Mouse (Mus musculus): ENCODE data around the gene Shf. TPM values are rescaled to one million over a fixed set of nuclear protein-coding genes. Genes with fewer than 3 reads are reported as not detected.

Shf gene
- polyA plus RNA-seq, 1 experiment from 2014 or later: 11.7 TPM

DNA sequence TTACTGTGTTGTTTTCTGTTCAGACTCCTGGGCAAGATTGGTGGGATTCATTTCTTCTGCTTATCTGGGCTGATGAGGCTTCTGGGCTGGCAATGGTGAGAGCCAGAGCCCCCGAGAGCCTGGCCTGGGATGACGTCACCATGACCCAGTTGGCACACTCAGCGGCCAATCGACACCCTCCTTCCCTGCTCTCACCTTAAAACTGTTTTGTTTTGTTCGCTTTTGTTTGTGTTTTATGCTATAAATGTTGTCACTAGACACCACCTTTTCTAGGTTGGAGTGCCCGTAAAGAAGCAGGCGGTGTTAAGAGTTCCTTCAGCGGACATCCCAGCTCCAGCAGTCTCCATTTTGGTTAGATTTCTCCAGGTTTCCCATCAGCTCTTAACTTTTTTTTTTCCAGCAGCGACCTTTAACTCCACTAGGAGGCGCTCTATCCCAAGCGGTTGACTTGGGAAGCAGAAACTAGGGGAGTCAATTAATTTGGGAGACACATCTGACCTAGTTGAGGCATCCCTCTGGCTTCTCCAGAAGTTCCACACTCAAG is 11.9 kb upstream of the Shf start:
- no peak overlapping the region for H3K27ac ChIP-seq (ENCODE audit: low read depth, low read length)
- peak overlapping the region; percentile 19 for H3K4me2 ChIP-seq (replicated peaks; ENCODE audit: low read depth, low read length)
- H3K27me3 ChIP-seq (ENCODE audit: control insufficient read depth, insufficient read depth, low read length): no peaks in the 10 kb centered on the region
- no peak overlapping the region for H3K9ac ChIP-seq (ENCODE audit: low read depth, low read length)
- H3K4me1 ChIP-seq (replicated peaks; ENCODE audit: control insufficient read depth, insufficient read depth, low read length): no peaks in the 10 kb centered on the region
- DNase-seq (ENCODE audit: low spot score) (peak; percentile 79), ATAC-seq (ENCODE audit: low FRiP score) (no peak)
- no peaks in the 10 kb centered on the region for H3K9me3 ChIP-seq (ENCODE audit: control insufficient read depth, low read length)
- WGBS: 11% methylated on average over 11 of the region's 11 CpGs
- H3K36me3 ChIP-seq (ENCODE audit: control insufficient read depth, insufficient read depth, low read length): no peaks in the 10 kb centered on the region
- no peak overlapping the region for H3K4me3 ChIP-seq (ENCODE audit: low read depth, low read length)

- Histone ChIP-seq H3K4me2 (replicated peaks; ENCODE audit: low read depth, low read length) (no peak overlapping the region), H3K27ac (ENCODE audit: low read depth, low read length) (no peak overlapping the region), H3K9ac (ENCODE audit: low read depth, low read length) (no peak overlapping the region), H3K4me1 (replicated peaks; ENCODE audit: control insufficient read depth, insufficient read depth, low read length) (no peaks in the 10 kb centered on the region), H3K36me3 (ENCODE audit: control insufficient read depth, insufficient read depth, low read length) (no peaks in the 10 kb centered on the region), H3K9me3 (ENCODE audit: control insufficient read depth, low read length) (no peaks in the 10 kb centered on the region), H3K4me3 (ENCODE audit: low read depth, low read length) (no peak overlapping the region), H3K27me3 (ENCODE audit: control insufficient read depth, insufficient read depth, low read length) (no peaks in the 10 kb centered on the region)
- DNase-seq (ENCODE audit: low spot score) (no peak), ATAC-seq (ENCODE audit: low FRiP score) (no peak)
- 46% methylated on average over 2 of the region's 2 CpGs for WGBS
Measured at GRCm38 (mm10) chr2:122379292-122379650, 10.3 kb upstream of the Shf start.

- 18% methylated on average over 8 of the region's 8 CpGs for WGBS
Measured at GRCm38 (mm10) chr2:122378421-122379291, 9.7 kb upstream of the Shf start.

GRCm38 (mm10) chr2:122377751-122378246 is 8.8 kb upstream of the Shf start:
- H3K4me1 ChIP-seq (replicated peaks; ENCODE audit: control insufficient read depth, insufficient read depth, low read length): no peaks in the 10 kb centered on the region
- no peaks in the 10 kb centered on the region for H3K9me3 ChIP-seq (ENCODE audit: control insufficient read depth, low read length)
- H3K9ac ChIP-seq (ENCODE audit: low read depth, low read length): peak overlapping the region; percentile 67
- peak overlapping the region; percentile 65 for H3K4me3 ChIP-seq (ENCODE audit: low read depth, low read length)
- WGBS: under 1% methylated on average over 26 of the region's 26 CpGs
- peak overlapping the region; percentile 87 for H3K27ac ChIP-seq (ENCODE audit: low read depth, low read length)
- H3K27me3 ChIP-seq (ENCODE audit: control insufficient read depth, insufficient read depth, low read length): no peaks in the 10 kb centered on the region
- no peaks in the 10 kb centered on the region for H3K36me3 ChIP-seq (ENCODE audit: control insufficient read depth, insufficient read depth, low read length)
- peak overlapping the region; percentile 40 for H3K4me2 ChIP-seq (replicated peaks; ENCODE audit: low read depth, low read length)
- ATAC-seq (ENCODE audit: low FRiP score) (peak; percentile 84), DNase-seq (ENCODE audit: low spot score) (peak; percentile 92)

More at GRCm38 (mm10) chr2:122378421-122379291, 9.7 kb upstream of the Shf start:
- Histone ChIP-seq H3K27ac (ENCODE audit: low read depth, low read length) (no peak overlapping the region), H3K36me3 (ENCODE audit: control insufficient read depth, insufficient read depth, low read length) (no peaks in the 10 kb centered on the region), H3K4me3 (ENCODE audit: low read depth, low read length) (peak overlapping the region; percentile 65; the same call in 1 of the 2 replicates), H3K4me2 (replicated peaks; ENCODE audit: low read depth, low read length) (peak overlapping the region; percentile 40), H3K4me1 (replicated peaks; ENCODE audit: control insufficient read depth, insufficient read depth, low read length) (no peaks in the 10 kb centered on the region), H3K9ac (ENCODE audit: low read depth, low read length) (no peak overlapping the region), H3K9me3 (ENCODE audit: control insufficient read depth, low read length) (no peaks in the 10 kb centered on the region), H3K27me3 (ENCODE audit: control insufficient read depth, insufficient read depth, low read length) (no peaks in the 10 kb centered on the region)
- DNase-seq (ENCODE audit: low spot score): peak; percentile 60
- ATAC-seq (ENCODE audit: low FRiP score): no peak

DNA sequence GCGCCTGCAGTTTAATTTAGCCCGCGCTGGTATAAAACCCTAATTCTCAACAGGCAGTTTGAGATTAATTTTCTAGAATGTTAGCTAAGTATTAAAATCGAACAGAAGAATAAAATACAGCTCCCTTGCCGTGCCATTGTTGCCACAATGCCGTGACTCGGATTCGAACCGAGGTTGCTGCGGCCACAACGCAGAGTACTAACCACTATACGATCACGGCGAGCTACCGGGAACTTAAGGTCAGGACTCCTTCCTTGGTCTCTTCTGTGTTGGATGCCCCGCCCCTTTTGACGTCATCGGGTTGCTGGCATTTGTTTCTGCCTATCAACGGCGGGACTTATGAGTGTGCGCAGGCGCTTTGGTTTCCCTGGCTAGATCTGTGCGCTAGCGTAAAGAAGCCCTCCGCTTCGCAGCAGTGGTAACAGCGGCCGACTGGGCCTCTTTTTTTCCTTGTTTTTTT is 8.3 kb upstream of the Shf start:
- peak overlapping the region; percentile 40; the same call in 1 of the 2 replicates for H3K4me2 ChIP-seq (replicated peaks; ENCODE audit: low read depth, low read length)
- peak overlapping the region; percentile 65 for H3K4me3 ChIP-seq (ENCODE audit: low read depth, low read length)
- no peaks in the 10 kb centered on the region for H3K9me3 ChIP-seq (ENCODE audit: control insufficient read depth, low read length)
- ATAC-seq (ENCODE audit: low FRiP score): peak; percentile 91
- no peaks in the 10 kb centered on the region for H3K4me1 ChIP-seq (replicated peaks; ENCODE audit: control insufficient read depth, insufficient read depth, low read length)
- H3K36me3 ChIP-seq (ENCODE audit: control insufficient read depth, insufficient read depth, low read length): no peaks in the 10 kb centered on the region
- H3K27me3 ChIP-seq (ENCODE audit: control insufficient read depth, insufficient read depth, low read length): no peaks in the 10 kb centered on the region
- H3K9ac ChIP-seq (ENCODE audit: low read depth, low read length): peak overlapping the region; percentile 67
- peak overlapping the region; percentile 87 for H3K27ac ChIP-seq (ENCODE audit: low read depth, low read length)
- peak; percentile 99 for DNase-seq (ENCODE audit: low spot score)
- under 1% methylated on average over 28 of the region's 28 CpGs for WGBS

- H3K27me3 ChIP-seq (ENCODE audit: control insufficient read depth, insufficient read depth, low read length): no peaks in the 10 kb centered on the region
- WGBS: 1% methylated on average over 22 of the region's 22 CpGs
- DNase-seq (ENCODE audit: low spot score): peak; percentile 67
- H3K36me3 ChIP-seq (ENCODE audit: control insufficient read depth, insufficient read depth, low read length): no peaks in the 10 kb centered on the region
- ATAC-seq (ENCODE audit: low FRiP score): peak; percentile 8
- peak overlapping the region; percentile 88 for H3K4me2 ChIP-seq (replicated peaks; ENCODE audit: low read depth, low read length)
- peak overlapping the region; percentile 76 for H3K27ac ChIP-seq (ENCODE audit: low read depth, low read length)
- no peaks in the 10 kb centered on the region for H3K4me1 ChIP-seq (replicated peaks; ENCODE audit: control insufficient read depth, insufficient read depth, low read length)
- H3K9ac ChIP-seq (ENCODE audit: low read depth, low read length): peak overlapping the region; percentile 64
- H3K4me3 ChIP-seq (ENCODE audit: low read depth, low read length): peak overlapping the region; percentile 64
- no peaks in the 10 kb centered on the region for H3K9me3 ChIP-seq (ENCODE audit: control insufficient read depth, low read length)
Measured at GRCm38 (mm10) chr2:122376041-122376561, 7.1 kb upstream of the Shf start.

GRCm38 (mm10) chr2:122375391-122375991 is 6.5 kb upstream of the Shf start:
- WGBS: under 1% methylated on average over 32 of the region's 32 CpGs
- H3K27ac ChIP-seq (ENCODE audit: low read depth, low read length): peak overlapping the region; percentile 76
- H3K4me3 ChIP-seq (ENCODE audit: low read depth, low read length): peak overlapping the region; percentile 64
- DNase-seq (ENCODE audit: low spot score): peak; percentile 98
- H3K27me3 ChIP-seq (ENCODE audit: control insufficient read depth, insufficient read depth, low read length): 0 out of 2 replicates have a peak, but pooled peaks cover 2% of the 10 kb centered on the region
- no peaks in the 10 kb centered on the region for H3K9me3 ChIP-seq (ENCODE audit: control insufficient read depth, low read length)
- ATAC-seq (ENCODE audit: low FRiP score): peak; percentile 89
- peak overlapping the region; percentile 88 for H3K4me2 ChIP-seq (replicated peaks; ENCODE audit: low read depth, low read length)
- no peaks in the 10 kb centered on the region for H3K36me3 ChIP-seq (ENCODE audit: control insufficient read depth, insufficient read depth, low read length)
- H3K4me1 ChIP-seq (replicated peaks; ENCODE audit: control insufficient read depth, insufficient read depth, low read length): no peaks in the 10 kb centered on the region
- H3K9ac ChIP-seq (ENCODE audit: low read depth, low read length): peak overlapping the region; percentile 64

GRCm38 (mm10) chr2:122374666-122375331 is 5.8 kb upstream of the Shf start:
- peak; percentile 58 for DNase-seq (ENCODE audit: low spot score)
- WGBS: 23% methylated on average over 23 of the region's 23 CpGs
- peak overlapping the region; percentile 36 for H3K4me2 ChIP-seq (replicated peaks; ENCODE audit: low read depth, low read length)
- H3K27me3 ChIP-seq (ENCODE audit: control insufficient read depth, insufficient read depth, low read length): 0 out of 2 replicates have a peak, but pooled peaks cover 2% of the 10 kb centered on the region
- no peaks in the 10 kb centered on the region for H3K4me1 ChIP-seq (replicated peaks; ENCODE audit: control insufficient read depth, insufficient read depth, low read length)
- ATAC-seq (ENCODE audit: low FRiP score): no peak
- no peaks in the 10 kb centered on the region for H3K36me3 ChIP-seq (ENCODE audit: control insufficient read depth, insufficient read depth, low read length)
- H3K9me3 ChIP-seq (ENCODE audit: control insufficient read depth, low read length): no peaks in the 10 kb centered on the region
- H3K27ac ChIP-seq (ENCODE audit: low read depth, low read length): 0 out of 2 replicates have a peak overlapping the region, but pooled peaks have one; percentile 21
- peak overlapping the region; percentile 57; the same call in 1 of the 2 replicates for H3K9ac ChIP-seq (ENCODE audit: low read depth, low read length)
- H3K4me3 ChIP-seq (ENCODE audit: low read depth, low read length): peak overlapping the region; percentile 43

All from hindbrain, embryonic 11.5 days (tissue).